Mouse (Mus musculus): ENCODE data around the gene Thap8.
A peak's percentile ranks its signal among the peaks of the same experiment; 100 is the strongest.

Gene Thap8

DNA sequence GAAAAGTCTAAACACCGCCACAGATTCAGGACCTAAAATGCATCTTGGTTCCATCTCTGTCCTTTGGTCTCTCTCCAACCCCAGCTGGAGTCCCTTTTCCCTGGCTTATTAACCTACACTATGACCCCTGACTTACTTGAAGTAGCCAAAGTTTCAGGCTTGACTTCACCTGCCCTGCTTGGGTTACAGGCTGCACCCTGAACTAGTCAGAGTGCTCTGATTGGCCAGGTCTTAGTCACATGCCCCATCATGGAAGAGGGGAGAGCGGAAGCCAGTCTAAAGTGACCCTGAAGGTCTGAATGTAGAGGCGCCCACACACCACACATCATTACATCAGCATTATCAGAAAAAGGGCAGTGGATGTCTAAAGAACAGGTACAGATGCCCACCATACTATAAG is 38.2 kb downstream of the Thap8 start:
- DNase-seq: no peak

DNA sequence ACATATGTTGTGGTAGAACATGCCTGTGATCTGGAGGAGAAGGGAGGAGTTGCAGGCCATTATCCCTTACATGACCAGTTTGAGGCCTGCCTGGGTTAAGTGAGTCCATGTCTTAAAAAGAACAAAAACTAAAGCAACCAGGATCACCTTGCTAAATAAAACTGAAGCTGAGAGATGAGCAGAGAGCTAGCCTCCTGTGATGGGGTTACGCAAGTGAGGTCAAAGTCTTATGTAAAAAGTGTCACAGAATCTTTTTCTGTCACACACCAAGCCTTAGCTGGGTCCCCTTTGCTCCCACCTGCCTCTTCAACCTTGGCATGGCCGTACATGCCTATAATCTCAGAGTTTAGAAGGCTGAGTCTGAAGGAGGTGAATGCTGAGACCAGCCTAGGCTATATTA is 41.1 kb downstream of the Thap8 start:
- no peak for DNase-seq

DNA sequence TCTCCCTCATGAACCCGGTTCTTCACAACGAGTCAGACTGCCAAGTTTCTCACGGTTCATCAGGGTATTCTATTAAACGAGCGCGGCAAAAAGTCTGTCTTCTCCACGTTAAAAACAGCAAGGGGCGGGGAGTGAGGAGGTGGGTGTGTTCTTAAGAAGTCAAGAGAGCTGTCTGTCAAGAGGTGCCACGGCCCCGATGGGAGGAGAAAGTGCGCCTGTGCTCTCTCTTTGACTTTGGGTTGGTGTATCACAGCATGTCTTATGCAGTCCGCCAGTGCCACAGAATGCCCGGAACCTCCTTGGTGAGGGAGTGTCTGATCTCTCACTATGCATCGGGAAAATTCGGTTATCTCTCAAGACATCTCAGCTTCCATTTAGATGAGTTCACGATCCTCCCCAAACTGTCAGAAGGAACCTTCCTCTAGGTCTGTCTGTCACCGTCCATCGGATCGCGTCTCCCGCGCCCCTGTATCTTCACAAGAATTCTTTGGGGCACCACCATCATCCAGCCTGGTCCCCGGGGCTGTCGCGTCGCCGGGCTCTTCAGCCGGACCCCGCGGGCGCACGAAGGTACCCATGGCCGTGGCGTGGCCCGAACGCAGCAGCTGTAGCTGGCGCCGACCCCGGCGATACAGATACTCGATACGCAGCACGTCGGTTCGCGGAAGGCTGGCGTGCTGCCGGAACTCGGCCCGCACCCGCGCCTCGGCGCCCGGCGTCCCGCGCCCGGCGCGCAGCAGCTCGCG is 41.8 kb downstream of the Thap8 start, which contains the start of gene E130208F15Rik:
E130208F15Rik (plus strand) TSS at position 202 of the 746 bp plus-strand sequence.
- DNase-seq: peak; percentile 42

DNA sequence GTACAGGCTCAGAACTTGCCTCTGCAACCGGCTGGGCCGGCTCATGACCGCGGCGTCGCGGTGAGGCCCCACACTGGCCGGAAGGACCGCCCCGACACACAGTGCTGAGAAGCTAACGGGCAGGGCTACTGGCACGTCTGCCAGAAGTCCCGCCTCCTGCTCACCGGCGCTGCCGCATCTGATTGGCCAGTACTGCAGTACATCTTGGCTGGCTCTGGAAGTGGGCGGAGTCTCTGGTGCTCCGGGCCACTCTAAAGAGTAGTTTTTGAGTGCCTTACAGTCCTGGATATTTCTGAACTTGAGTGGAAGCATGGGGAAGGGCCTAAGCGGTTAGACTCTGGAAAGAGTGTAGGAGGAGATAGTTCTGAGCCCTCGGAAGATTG is 42.4 kb downstream of the Thap8 start:
- peak; percentile 95 for DNase-seq

DNA sequence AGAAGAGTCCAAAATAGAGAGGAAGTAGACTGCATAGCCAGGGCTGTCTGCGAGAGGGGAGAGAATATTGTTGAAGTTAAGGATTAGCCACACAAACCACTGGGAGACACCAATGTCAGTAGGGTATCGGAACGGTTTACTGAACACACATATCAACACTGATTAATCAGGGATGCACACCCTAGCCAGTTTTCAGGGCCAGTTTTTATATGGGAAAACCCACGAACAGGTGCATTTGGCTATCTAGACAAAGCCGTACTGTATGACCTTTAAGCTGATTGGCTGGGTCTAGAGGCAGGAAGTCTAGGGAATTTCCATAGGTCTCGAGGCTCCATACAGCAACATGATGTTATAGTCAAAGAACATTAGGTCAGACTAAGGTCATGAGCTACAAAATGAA is 43.0 kb downstream of the Thap8 start:
- DNase-seq: no peak

DNA sequence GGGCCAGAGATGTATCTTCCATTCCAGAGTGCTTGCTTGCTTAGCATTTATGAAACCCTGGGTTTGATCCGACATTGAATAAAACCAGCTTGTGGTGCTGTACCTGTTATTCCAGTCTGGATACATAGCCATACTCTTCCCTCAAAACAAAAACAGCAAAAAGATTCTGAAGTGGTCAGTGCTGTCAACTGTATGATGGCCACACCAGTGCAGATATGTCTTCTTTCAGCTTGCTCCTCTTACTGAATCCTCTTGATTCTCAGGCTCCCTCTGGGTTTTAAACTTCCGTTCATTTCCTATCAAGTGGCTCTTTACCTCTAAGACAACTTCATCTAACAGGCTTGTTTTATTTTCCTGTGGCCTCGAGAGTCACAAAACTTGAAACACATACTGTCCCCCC is 43.9 kb downstream of the Thap8 start, which contains the start of gene Sdhaf1:
Sdhaf1 (minus strand) TSS at position 101 of the 400 bp plus-strand sequence.
- no peak for DNase-seq

DNA sequence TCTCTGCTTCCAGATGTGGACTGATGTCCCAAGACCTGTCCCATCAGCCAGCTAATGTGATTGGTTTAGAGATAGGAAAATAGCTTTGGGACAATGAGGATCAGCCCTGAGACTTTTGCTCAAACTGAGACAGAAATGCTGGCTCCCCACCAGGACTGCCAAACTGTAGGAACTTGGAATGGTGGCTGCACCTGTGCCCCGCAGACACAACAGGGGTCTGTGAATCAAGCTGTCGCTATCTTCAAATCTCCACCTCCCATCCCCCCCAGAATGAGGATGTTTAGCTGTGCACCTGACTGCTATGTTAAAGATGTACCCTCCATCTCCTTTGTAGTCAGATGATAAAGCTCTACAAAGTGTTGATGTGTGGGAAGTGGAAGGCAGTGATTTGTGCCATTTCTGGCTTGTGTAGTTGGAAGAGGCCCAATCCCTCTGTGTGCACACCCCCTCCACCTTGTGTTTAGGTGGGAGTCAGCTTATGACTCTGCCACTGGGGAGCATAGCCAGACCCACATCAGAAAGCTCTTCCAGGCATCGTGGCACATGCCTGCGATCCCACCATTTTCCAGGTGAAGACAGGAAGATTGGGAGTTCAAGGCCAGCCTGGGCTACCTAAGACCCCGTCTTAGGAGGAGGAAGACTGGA is 44.5 kb downstream of the Thap8 start:
- DNase-seq: no peak

DNA sequence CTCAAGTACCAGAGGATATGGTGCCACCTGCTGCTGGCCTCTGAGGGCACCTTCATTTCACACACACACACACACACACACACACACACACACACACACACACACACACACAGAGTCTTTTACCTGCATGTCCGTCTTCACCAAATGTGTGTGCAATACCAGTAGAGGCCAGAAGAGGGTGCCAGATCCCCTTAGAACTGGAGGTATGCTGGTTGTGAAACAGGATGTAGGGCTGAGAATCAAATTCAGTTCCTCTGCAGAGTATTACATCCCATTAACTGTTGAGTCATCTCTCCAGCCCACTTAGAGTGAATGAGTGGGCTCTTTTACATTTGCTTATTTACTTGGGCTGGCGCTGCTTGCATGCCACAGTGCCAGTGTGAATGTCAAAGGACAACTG is 45.5 kb downstream of the Thap8 start:
- peak; percentile 54 for DNase-seq

DNA sequence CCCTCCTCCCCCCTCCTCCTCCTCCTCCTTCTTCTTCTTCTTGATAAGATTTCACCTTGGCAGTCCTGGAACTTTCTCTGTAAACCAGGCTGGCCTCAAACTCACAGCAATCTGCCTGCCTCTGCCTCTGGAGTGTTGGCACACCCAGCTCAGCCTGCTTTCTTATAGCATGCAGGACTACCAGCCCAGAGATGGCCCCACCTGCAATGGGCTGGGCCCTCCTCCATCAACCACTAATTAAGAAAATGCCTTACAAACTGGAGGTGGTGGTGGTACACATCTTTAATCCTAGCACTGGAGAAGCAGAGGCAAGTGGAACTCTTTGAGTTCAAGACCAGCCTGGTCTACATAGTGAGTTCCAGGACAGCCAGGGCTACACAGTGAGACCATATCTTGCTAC is 46.5 kb downstream of the Thap8 start:
- DNase-seq: no peak

DNA sequence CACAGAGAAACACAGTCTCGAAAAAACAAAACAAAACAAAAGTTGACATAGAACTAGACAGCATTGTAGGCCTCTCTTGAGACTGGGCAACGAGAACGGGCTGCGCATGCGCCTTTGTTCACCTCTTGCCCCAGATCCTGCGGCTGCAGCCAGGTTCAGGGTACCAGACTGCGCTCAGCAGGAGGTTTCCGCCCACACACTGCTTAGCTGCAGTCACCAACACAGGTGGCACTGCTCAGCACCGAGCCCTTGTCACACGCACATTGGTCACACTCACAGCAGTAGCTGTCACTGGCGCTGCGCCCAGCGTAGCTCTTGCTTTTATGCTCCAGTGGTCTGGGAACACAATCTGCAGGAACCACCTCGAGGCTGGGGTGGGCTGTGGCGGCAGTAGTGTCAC is 47.2 kb downstream of the Thap8 start:
- no peak for DNase-seq

DNA sequence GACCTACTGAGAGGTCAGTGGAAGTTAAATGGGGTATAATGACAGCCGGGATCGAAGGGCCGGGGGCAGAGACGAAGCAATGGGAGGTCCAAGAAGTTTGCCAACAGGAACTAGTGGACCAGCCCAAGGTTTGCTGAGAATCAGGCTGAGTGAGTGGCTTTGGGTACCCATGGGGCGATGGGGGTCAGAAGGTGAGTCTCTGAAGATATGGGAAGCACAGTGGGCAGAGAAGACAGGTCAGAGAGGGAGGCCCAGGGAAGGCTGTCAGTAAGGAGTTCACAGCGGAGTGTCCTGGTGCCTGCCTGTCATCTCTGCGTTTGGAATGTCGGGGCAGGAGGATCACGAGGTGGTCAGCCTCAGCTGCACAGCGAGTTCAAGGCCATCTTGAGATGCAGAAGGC is 48.5 kb downstream of the Thap8 start:
- DNase-seq: no peak

DNA sequence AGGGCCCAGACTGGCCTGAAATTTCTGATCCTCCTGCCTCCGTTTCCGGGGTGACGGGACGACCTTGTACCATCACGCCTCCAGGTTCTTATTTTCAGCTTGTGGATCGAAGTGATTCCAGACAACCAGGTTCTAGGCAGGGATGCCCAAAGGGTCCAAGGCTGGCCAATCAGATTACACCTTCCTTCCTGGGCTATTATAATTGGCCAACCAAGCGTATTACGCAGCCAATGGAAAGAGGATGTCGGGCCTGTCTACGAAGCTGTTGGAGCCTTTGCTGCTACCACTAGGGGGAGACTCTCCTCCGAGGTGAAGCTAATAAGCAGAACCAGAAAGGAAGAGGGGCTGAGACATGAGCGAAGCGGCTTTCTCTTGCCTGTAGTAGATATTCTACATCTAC is 52.0 kb downstream of the Thap8 start:
- peak; percentile 76 for DNase-seq

DNA sequence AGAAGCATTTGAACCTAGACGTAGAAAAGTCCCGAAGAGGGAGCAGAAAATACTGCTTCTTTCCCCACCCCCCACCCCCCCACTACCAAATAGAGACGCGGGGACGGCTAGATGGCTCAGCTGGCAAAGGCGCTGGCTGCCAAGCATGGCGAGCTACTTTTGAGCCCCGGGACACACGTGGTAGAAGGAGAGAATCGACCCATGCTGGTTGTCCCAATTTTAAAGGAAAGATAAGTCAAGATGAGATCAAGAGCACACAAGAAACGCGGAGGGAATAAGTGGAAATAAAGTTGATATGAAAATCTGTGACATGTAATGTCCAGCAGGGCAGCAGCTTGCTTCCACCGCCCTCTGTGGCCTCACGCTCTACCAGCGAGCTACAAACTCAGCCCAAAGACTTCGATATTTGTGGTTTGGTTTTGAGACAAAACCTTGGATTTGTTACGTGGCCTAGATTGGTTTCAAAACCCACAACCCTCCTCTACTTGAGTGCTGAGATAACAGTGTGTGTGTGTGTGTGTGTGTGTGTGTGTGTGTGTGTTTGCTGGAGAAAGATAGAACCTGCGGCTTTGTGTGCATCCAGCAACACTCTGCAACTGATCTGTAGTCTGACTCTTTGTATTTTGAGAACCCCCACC is 52.8 kb downstream of the Thap8 start:
- DNase-seq: no peak

DNA sequence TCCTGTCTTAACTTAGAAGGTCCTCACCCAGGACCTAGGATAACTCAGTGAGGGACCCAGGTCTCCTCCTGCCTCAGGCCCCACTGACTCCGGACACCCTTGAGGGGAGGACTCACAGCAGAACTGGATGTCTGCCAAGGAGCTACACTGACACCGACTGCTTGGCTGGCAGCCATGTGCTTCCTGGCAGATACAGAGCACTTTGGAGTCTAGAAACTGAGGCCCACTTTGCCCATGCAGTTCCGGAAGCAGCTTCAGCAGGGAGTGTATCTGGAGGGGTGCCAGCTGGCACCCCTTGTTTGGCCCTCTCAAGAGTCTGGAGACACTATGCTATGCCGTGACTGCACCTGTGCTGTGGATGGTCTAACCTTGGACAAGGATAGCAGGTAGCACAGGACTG is 53.5 kb downstream of the Thap8 start:
- peak; percentile 78 for DNase-seq

DNA sequence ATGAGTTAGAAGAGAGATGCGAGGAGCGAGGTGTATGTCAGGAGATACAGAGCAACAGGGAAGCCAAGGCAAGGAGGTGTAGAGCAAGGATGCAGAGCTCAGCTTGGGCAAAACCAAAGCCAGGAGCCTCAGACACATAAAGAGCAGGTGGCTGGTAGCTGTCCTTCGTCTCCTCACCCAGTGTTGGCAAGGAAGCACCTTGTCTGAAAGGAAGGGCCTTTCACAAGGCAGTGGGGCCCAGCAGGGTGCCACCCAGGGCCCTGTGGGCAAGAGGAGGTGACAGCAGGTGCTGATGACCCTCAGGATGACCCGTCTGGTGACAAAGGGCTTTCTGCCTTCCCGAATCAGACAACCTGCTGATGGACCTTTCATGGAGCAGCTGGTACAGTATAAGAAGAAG is 54.7 kb downstream of the Thap8 start:
- no peak for DNase-seq

DNA sequence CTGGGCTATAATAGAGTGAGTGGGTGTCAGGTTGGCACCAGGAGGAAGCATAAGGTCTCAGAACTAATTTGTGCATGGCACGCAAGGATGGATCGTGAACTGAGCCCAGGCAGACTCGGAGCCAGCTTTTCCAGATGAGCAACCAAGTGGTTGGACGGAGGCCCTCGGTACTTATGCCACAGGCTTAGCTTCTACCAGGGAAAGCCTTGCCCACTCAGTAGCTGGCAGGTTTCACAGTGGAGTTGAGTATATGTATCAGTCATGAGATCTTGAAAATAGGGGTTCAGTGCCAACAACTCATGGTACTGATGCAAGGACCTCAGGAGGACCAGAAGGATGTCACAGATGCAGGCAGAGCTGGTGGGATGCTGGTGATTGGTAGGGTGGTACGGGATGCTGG is 55.8 kb downstream of the Thap8 start:
- DNase-seq: no peak

DNA sequence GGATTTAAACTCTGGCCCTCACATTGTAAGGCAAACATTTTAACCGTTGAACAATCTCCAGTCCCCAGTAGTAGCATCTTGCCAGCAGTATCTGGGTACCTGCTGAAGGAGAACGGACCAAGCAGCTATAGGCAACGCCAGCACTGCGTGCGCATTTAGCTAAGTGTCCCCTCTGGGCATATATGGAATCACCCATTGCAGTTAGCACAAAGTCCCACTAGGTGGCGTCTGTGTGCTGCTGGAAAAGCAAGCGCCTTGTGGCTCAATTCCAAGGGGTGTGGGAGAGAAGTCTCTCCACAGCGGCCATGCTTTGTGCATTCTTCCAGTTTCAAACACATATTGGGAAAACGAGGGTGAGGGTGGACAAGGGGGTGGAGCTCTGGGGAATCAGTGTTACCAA is 56.5 kb downstream of the Thap8 start:
- DNase-seq: peak; percentile 97

DNA sequence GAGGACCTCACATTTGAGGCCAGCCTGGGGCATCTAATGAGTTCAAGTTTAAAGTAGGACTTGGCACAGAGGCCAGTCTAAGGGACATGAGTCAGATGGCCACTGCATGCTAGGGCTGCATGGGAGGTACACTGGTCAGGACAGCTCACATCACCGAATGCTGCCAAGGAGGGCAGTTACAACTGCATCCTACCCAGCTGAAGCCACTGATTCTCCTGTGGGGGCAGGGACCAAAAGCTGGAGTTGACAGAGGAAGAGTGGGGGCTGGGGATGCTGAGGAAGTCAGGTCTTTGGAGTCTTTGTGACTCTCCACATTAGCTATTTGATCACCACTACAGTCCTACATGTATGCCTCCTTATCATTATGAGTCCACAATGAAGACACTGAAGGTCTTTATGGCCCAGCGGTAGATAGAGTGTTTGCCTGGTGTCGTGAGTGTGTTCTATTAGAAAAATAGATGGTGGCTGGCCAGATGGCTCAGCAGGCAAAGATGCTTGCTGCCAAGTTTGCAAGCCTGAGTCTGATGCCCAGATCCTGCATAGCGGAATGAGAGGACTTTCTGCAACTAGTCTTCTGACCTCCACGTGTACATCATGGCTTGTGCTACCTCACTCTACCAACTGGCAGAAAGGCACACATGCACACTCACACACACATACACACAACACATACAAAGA is 59.7 kb downstream of the Thap8 start:
- DNase-seq: no peak

Measured in right cerebral cortex, postnatal 4 days (tissue).